In the genomic region with DNA sequence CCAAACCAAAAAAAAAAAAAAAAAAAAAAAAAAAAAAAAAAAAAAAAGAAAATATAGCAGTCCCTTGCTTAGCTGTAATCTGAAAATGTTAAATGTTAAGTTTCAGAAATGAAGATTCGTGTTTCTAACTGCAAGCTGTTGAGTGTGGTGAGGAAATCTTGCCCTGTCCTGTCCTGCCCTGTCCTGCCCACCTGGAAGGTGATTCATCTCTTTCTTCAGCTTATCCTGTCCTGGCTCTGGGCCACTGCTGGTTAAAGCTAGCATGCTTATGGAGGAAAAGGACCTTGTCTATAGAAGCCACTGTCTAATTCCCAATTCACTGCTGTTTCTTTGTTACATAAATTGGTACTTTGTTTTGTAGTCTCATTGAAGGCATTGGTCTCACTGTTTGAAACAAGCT, we compare ENCODE assay signal across 33 mouse cellular contexts. TPM values are rescaled to one million over a fixed set of nuclear protein-coding genes. Genes with fewer than 3 reads are reported as not detected.
DNase-seq lines count a peak whose midpoint lies in the region; ATAC-seq and TF ChIP-seq lines count a peak whose summit lies in the region.
"Had no signal": no experiment of that assay in that cellular context is flagged by ENCODE, and none has a peak within 500 bp of the region (broad histone marks: within the 10 kb centered on the region; RNA-seq: fewer than 3 reads in every experiment).

No protein-coding gene starts in this region.

- H3K36me3 ChIP-seq in ES-Bruce4 (ENCODE audit: control insufficient read depth, insufficient read depth, low read length, poor library complexity, severe bottlenecking), result no peaks in the 10 kb centered on the region
- no peaks in the 10 kb centered on the region for H3K36me3 ChIP-seq in MEL (ENCODE audit: control insufficient read depth in 1 of 2, insufficient read depth in 2 of 2, low read length in 2 of 2)
- no peaks in the 10 kb centered on the region for H3K36me3 ChIP-seq in embryonic facial prominence, embryonic 13.5 days
- no peaks in the 10 kb centered on the region for H3K36me3 ChIP-seq in stomach, embryonic 16.5 days (ENCODE audit: control insufficient read depth, insufficient read depth, low read length)
- H3K36me3 ChIP-seq: forebrain, embryonic 10.5 days; forebrain, embryonic 15.5 days; hindbrain, embryonic 10.5 days; hindbrain, embryonic 15.5 days; liver, embryonic 13.5 days; midbrain, embryonic 12.5 days; neural tube, embryonic 13.5 days had no signal

- H3K27me3 ChIP-seq in ES-Bruce4 (ENCODE audit: control insufficient read depth, insufficient read depth, low read length, poor library complexity, severe bottlenecking) (no peaks in the 10 kb centered on the region), MEL (ENCODE audit: control insufficient read depth in 1 of 2, insufficient read depth in 2 of 2, low read length in 2 of 2) (peaks cover 13 to 15% of the 10 kb centered on the region in 2 experiments)
- H3K27me3 ChIP-seq in embryonic facial prominence, embryonic 13.5 days, result no peaks in the 10 kb centered on the region
- H3K27me3 ChIP-seq in stomach, embryonic 16.5 days (ENCODE audit: control insufficient read depth, insufficient read depth, low read length), result no peaks in the 10 kb centered on the region
- H3K27me3 ChIP-seq: forebrain, embryonic 15.5 days; hindbrain, embryonic 15.5 days; midbrain, embryonic 12.5 days; neural tube, embryonic 13.5 days had no signal

- H3K27ac ChIP-seq in ES-Bruce4 (ENCODE audit: insufficient read depth, low read length), result peak overlapping the region; percentile 94
- H3K27ac ChIP-seq in MEL (ENCODE audit: control insufficient read depth, low read depth, low read length), result no peak overlapping the region
- H3K27ac ChIP-seq in embryonic facial prominence, embryonic 13.5 days, result peak overlapping the region; percentile 77
- peak overlapping the region; percentile 43; the same call in 1 of the 2 replicates for H3K27ac ChIP-seq in stomach, embryonic 16.5 days (ENCODE audit: low read length)
- H3K27ac ChIP-seq: forebrain, embryonic 15.5 days; hindbrain, embryonic 10.5 days; hindbrain, embryonic 15.5 days; liver, embryonic 13.5 days; midbrain, embryonic 12.5 days; neural tube, embryonic 13.5 days had no signal

- TF ChIP-seq POLR2A in ES-Bruce4 (IDR thresholded peaks at IDR 0.05; ENCODE audit: insufficient read depth, low read length) (no peak), MEL (IDR thresholded peaks at IDR 0.05; ENCODE audit: control insufficient read depth in 1 of 2, insufficient read depth in 1 of 2, low read depth in 1 of 2, low read length in 2 of 2, poor library complexity in 1 of 2) (no peak)

- TF ChIP-seq CTCF in ES-Bruce4 (IDR thresholded peaks at IDR 0.05; ENCODE audit: low read depth, low read length) (no peak), MEL (IDR thresholded peaks at IDR 0.05 in 2 of 3, conservative IDR thresholded peaks at IDR 0.05 in 1 of 3; ENCODE audit: control insufficient read depth in 1 of 3, insufficient read depth in 1 of 3, low read depth in 2 of 3, low read length in 3 of 3, poor library complexity in 1 of 3, severe bottlenecking in 1 of 3) (no peak)

- H3K79me2 ChIP-seq in MEL (ENCODE audit: control insufficient read depth, insufficient read depth, low read length, poor library complexity), result no peaks in the 10 kb centered on the region

- ATAC-seq in embryonic facial prominence, embryonic 13.5 days (ENCODE audit: insufficient number of reproducible peaks, insufficient read depth, low FRiP score, low TSS enrichment, low read depth), result no peak
- ATAC-seq in stomach, embryonic 16.5 days (ENCODE audit: insufficient read depth, low FRiP score), result peak; percentile 56; the same call in 1 of the 2 replicates
- ATAC-seq: activated CD4-positive, CD25-positive, alpha-beta regulatory T cell, adult 4 months; CD4-positive, CD25-positive, alpha-beta regulatory T cell, adult 4 months; forebrain, embryonic 15.5 days; inflammation-experienced regulatory T-cells, adult 6 months; lung, postnatal 0 days had no signal

- 54% methylated on average over 1 of the region's 1 CpGs for WGBS in embryonic facial prominence, embryonic 13.5 days
- 53% methylated on average over 1 of the region's 1 CpGs for WGBS in stomach, embryonic 16.5 days

- H3K4me3 ChIP-seq in ES-Bruce4 (ENCODE audit: low read depth, low read length) (no peak overlapping the region), MEL (ENCODE audit: control insufficient read depth in 1 of 2, insufficient read depth in 1 of 2, low read depth in 2 of 2, low read length in 2 of 2) (no peak overlapping the region)
- H3K4me3 ChIP-seq in embryonic facial prominence, embryonic 13.5 days, result no peak overlapping the region
- H3K4me3 ChIP-seq in stomach, embryonic 16.5 days (replicated peaks; ENCODE audit: low read length), result no peak overlapping the region
- H3K4me3 ChIP-seq: forebrain, embryonic 10.5 days; forebrain, embryonic 15.5 days; hindbrain, embryonic 10.5 days; hindbrain, embryonic 15.5 days; liver, embryonic 13.5 days; megakaryocyte, embryonic 14.5 days; midbrain, embryonic 12.5 days; myocyte; neural tube, embryonic 13.5 days had no signal

- no peak for TF ChIP-seq RAD21 in MEL (IDR thresholded peaks at IDR 0.05; ENCODE audit: low read depth, low read length)

- H3K9me3 ChIP-seq in ES-Bruce4 (replicated peaks; ENCODE audit: control insufficient read depth, insufficient read depth, low read length, poor library complexity, severe bottlenecking) (no peaks in the 10 kb centered on the region), MEL (replicated peaks; ENCODE audit: insufficient read depth, low read length) (no peaks in the 10 kb centered on the region)
- H3K9me3 ChIP-seq in embryonic facial prominence, embryonic 13.5 days, result no peaks in the 10 kb centered on the region
- no peaks in the 10 kb centered on the region for H3K9me3 ChIP-seq in stomach, embryonic 16.5 days (replicated peaks; ENCODE audit: control insufficient read depth, low read length)
- H3K9me3 ChIP-seq: forebrain, embryonic 10.5 days; forebrain, embryonic 15.5 days; hindbrain, embryonic 10.5 days; hindbrain, embryonic 15.5 days; liver, embryonic 13.5 days; megakaryocyte, embryonic 14.5 days; midbrain, embryonic 12.5 days; neural tube, embryonic 13.5 days had no signal

- no peak for DNase-seq in MEL (ENCODE audit: low read depth, low spot score)
- no peak for DNase-seq in yolk sac, embryonic 10.5 days (ENCODE audit: low spot score)
- no peak for DNase-seq in kidney, postnatal 14 days
- no peak for DNase-seq in thymus, postnatal 10 days (ENCODE audit: low spot score in 2 of 2)
- DNase-seq: adrenal gland, adult 2 months; adrenal gland, postnatal 36 days; cerebellum, adult 18-20 months; cerebellum, postnatal 14 days; gastrocnemius, postnatal 25 days; heart, adult 18-20 months; heart, postnatal 14 days; kidney, adult 11 months; kidney, postnatal 25 days; liver, embryonic 13.5 days; lung, adult 18-20 months; lung, postnatal 4 days; thymus, adult 18-20 months; thymus, postnatal 36 days had no signal

- H3K4me1 ChIP-seq in ES-Bruce4 (ENCODE audit: control insufficient read depth, insufficient read depth, low read length) (peaks cover 6% of the 10 kb centered on the region), MEL (ENCODE audit: control insufficient read depth in 1 of 2, insufficient read depth in 2 of 2, low read length in 2 of 2) (0 out of 4 replicates have a peak, but pooled peaks cover 0 to 3% of the 10 kb centered on the region in 2 experiments)
- peaks cover 19% of the 10 kb centered on the region for H3K4me1 ChIP-seq in embryonic facial prominence, embryonic 13.5 days
- no peaks in the 10 kb centered on the region for H3K4me1 ChIP-seq in stomach, embryonic 16.5 days (ENCODE audit: control insufficient read depth, insufficient read depth, low read length)
- H3K4me1 ChIP-seq: forebrain, embryonic 15.5 days; hindbrain, embryonic 15.5 days; liver, embryonic 13.5 days; midbrain, embryonic 12.5 days; neural tube, embryonic 13.5 days had no signal

- H3K4me2 ChIP-seq in embryonic facial prominence, embryonic 13.5 days, result no peak overlapping the region
- H3K4me2 ChIP-seq in stomach, embryonic 16.5 days (ENCODE audit: low read depth, low read length), result no peak overlapping the region
- H3K4me2 ChIP-seq: forebrain, embryonic 15.5 days; hindbrain, embryonic 15.5 days; liver, embryonic 13.5 days; midbrain, embryonic 12.5 days; neural tube, embryonic 13.5 days had no signal

- 0 out of 2 replicates have a peak, but pooled peaks have one; percentile 11 for TF ChIP-seq EP300 in ES-Bruce4 (IDR thresholded peaks at IDR 0.05; ENCODE audit: insufficient read depth, low read depth, low read length)
- no peak for TF ChIP-seq EP300 in MEL (IDR thresholded peaks at IDR 0.05; ENCODE audit: low read depth in 1 of 2, low read length in 2 of 2)

- H3K9ac ChIP-seq in ES-Bruce4 (ENCODE audit: low read depth, poor library complexity, severe bottlenecking) (0 out of 2 replicates have a peak overlapping the region, but pooled peaks have one; percentile 38), MEL (ENCODE audit: control insufficient read depth, low read depth, low read length, poor library complexity, severe bottlenecking) (no peak overlapping the region)
- no peak overlapping the region for H3K9ac ChIP-seq in embryonic facial prominence, embryonic 13.5 days
- no peak overlapping the region for H3K9ac ChIP-seq in stomach, embryonic 16.5 days (ENCODE audit: low read length)
- H3K9ac ChIP-seq: forebrain, embryonic 15.5 days; hindbrain, embryonic 15.5 days; liver, embryonic 13.5 days; midbrain, embryonic 12.5 days; neural tube, embryonic 13.5 days had no signal

RNA-seq across cellular contexts. Expression of a gene that starts 11.7 kb away (rescaled TPM):
- polyA plus RNA-seq in ES-Bruce4 (2011; ENCODE audit: insufficient read depth, insufficient read length, low read depth, missing spikeins), result 77.7 and 81.5 TPM in 2 replicates
- 70.3 and 73.6 TPM in 2 replicates for total RNA-seq in MEL (2012; rRNA removed)
- polyA plus RNA-seq in MEL (2012; ENCODE audit: insufficient read depth in 1 of 2, insufficient read length in 2 of 2, low read depth in 1 of 2, low replicate concordance in 2 of 2, missing spikeins in 1 of 2), result 100 to 1,000 TPM in 1 of 2 experiments, 10 to 100 TPM in 1; 95.6 to 246 TPM
- polyA plus RNA-seq in embryonic facial prominence, embryonic 13.5 days (2015; fragmentation: Nextera tagmentation; extraction: Ambion mirVana), result 55.7 and 61.4 TPM in 2 replicates
- polyA plus RNA-seq in stomach, embryonic 16.5 days (2015; fragmentation: Nextera tagmentation; extraction: Ambion mirVana), result 39.6 and 43.4 TPM in 2 replicates

RNA-seq across cellular contexts. Expression of a gene that starts 12.8 kb away (rescaled TPM):
- polyA plus RNA-seq in ES-Bruce4 (2011; ENCODE audit: insufficient read depth, insufficient read length, low read depth, missing spikeins) (83.4 and 91.2 TPM in 2 replicates), MEL (2012; ENCODE audit: insufficient read depth in 1 of 2, insufficient read length in 2 of 2, low read depth in 1 of 2, low replicate concordance in 2 of 2, missing spikeins in 1 of 2) (10 to 100 TPM in 1 of 2 experiments, not detected in 1; 22.9 TPM)
- 13.7 and 14.9 TPM in 2 replicates for total RNA-seq in MEL (2012; rRNA removed)
- polyA plus RNA-seq in embryonic facial prominence, embryonic 13.5 days (2015; fragmentation: Nextera tagmentation; extraction: Ambion mirVana), result 61.6 and 65.8 TPM in 2 replicates
- 53.4 and 57.0 TPM in 2 replicates for polyA plus RNA-seq in stomach, embryonic 16.5 days (2015; fragmentation: Nextera tagmentation; extraction: Ambion mirVana)

RNA-seq across cellular contexts. Expression of a gene that starts 34.1 kb away (rescaled TPM):
- polyA plus RNA-seq in ES-Bruce4 (2011; ENCODE audit: insufficient read depth, insufficient read length, low read depth, missing spikeins), result 51.3 and 52.3 TPM in 2 replicates
- 75.3 and 80.4 TPM in 2 replicates for total RNA-seq in MEL (2012; rRNA removed)
- polyA plus RNA-seq in MEL (2012; ENCODE audit: insufficient read depth in 1 of 2, insufficient read length in 2 of 2, low read depth in 1 of 2, low replicate concordance in 2 of 2, missing spikeins in 1 of 2), result 10 to 100 TPM; 69.1 to 72.0 TPM
- 37.6 and 39.7 TPM in 2 replicates for polyA plus RNA-seq in embryonic facial prominence, embryonic 13.5 days (2015; fragmentation: Nextera tagmentation; extraction: Ambion mirVana)
- 29.8 and 30.3 TPM in 2 replicates for polyA plus RNA-seq in stomach, embryonic 16.5 days (2015; fragmentation: Nextera tagmentation; extraction: Ambion mirVana)
